Mouse (Mus musculus) layer of hippocampus, postnatal 36 days (tissue): ENCODE measurements around the gene Hyal2. TPM values are rescaled to one million over a fixed set of nuclear protein-coding genes. Genes with fewer than 3 reads are reported as not detected.
A peak's percentile ranks its signal among the peaks of the same experiment; 100 is the strongest.
"Not testable (repeated sequence)": the region's sequence is repeated elsewhere in the genome, so short reads cannot be mapped to it uniquely, and the experiment has no call there.

Experiments
- DNase-seq, 2 experiments: peaks; one replicate each; pipeline ENCODE4 v3.0.0; 2022
- total RNA-seq, 2 experiments: library from RNA; stranded (reverse); gene quantifications; 2 replicates each; pipeline ENCODE4 v1.2.3; 2021

Gene Hyal2
- total RNA-seq, 2 experiments from 2014 or later = 13.0 to 13.5 TPM

GRCm38 (mm10) chr9:107547026-107547425, 20.7 kb upstream of the Hyal2 start, which contains the start of gene Zmynd10:
Gene Zmynd10 (plus strand): TSS chr9:107547298.
- peak; percentile 84 to 85 for DNase-seq

GRCm38 (mm10) chr9:107547957-107548356, 19.8 kb upstream of the Hyal2 start:
- DNase-seq = no peak

- no peak for DNase-seq
These were observed 18.9 kb upstream of the Hyal2 start for GRCm38 (mm10) chr9:107548820-107549219.

- DNase-seq = no peak
These were observed 18.3 kb upstream of the Hyal2 start for GRCm38 (mm10) chr9:107549297-107550074.

- DNase-seq = no peak
These were observed 17.1 kb upstream of the Hyal2 start for GRCm38 (mm10) chr9:107550491-107551116.

- no peak for DNase-seq
These were observed 16.4 kb upstream of the Hyal2 start, which contains the start of gene Rassf1 for GRCm38 (mm10) chr9:107551117-107551889. Gene Rassf1 (plus strand): TSS chr9:107551555.

GRCm38 (mm10) chr9:107551890-107552355, 15.8 kb upstream of the Hyal2 start:
- no peak for DNase-seq

- DNase-seq = no peak
These were observed 14.9 kb upstream of the Hyal2 start for GRCm38 (mm10) chr9:107552690-107553393.

GRCm38 (mm10) chr9:107553541-107554318, 14.0 kb upstream of the Hyal2 start:
- DNase-seq = no peak

- DNase-seq = peak; percentile 91
These were observed 13.4 kb upstream of the Hyal2 start for GRCm38 (mm10) chr9:107554319-107554825.

- DNase-seq = no peak
These were observed 12.7 kb upstream of the Hyal2 start for GRCm38 (mm10) chr9:107555031-107555457.

GRCm38 (mm10) chr9:107555701-107556100, 12.0 kb upstream of the Hyal2 start:
- no peak for DNase-seq

- no peak for DNase-seq
These were observed 11.4 kb upstream of the Hyal2 start for GRCm38 (mm10) chr9:107556346-107556745.

- peak; percentile 94 to 95 for DNase-seq
These were observed 4.6 kb upstream of the Hyal2 start, which contains the start of gene Tusc2 for GRCm38 (mm10) chr9:107563029-107563581. Gene Tusc2 (plus strand): TSS chr9:107563255.

- DNase-seq = not testable (repeated sequence)
These were observed 2.2 kb upstream of the Hyal2 start for GRCm38 (mm10) chr9:107565556-107565955.

GRCm38 (mm10) chr9:107566041-107566709, 1.6 kb upstream of the Hyal2 start:
- DNase-seq = peak in 1 of 2 experiments; percentile 55

GRCm38 (mm10) chr9:107566855-107567254, 890 bp upstream of the Hyal2 start:
- no peak for DNase-seq

- peak; percentile 80 to 81 for DNase-seq
These were observed 851 bp downstream of the Hyal2 start for GRCm38 (mm10) chr9:107568331-107569261.

- DNase-seq = no peak
These were observed 1.5 kb downstream of the Hyal2 start for GRCm38 (mm10) chr9:107569270-107569669.
